Mouse (Mus musculus): ENCODE measurements around the gene Aif1. TPM values are rescaled to one million over a fixed set of nuclear protein-coding genes. Genes with fewer than 3 reads are reported as not detected.

The Aif1 gene
- total and polyA plus RNA-seq, 3 experiments, result 0.42 to 0.45 TPM; not detected in 1

DNA sequence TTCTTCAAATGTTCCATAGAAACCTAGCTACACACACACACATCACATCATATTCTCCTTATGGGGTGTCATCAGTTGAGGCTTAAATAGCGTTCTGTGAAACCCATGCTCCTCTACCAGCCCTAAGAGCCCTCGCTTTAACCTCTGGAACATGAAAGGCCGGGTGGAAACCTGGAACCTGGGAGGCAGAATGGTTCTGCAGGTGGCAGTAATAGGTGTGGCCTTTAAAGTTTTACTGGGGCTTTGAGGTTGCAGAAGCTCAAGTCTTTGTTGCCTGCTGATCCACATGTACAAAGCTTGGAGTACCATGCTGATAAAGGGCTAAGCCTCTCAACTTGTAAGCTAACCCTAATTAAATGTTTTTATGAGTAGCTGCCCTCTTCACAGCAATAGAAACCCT lies 28.5 kb downstream of the Aif1 start:
- Histone ChIP-seq H3K36me3 (ENCODE audit: control insufficient read depth in 1 of 2, insufficient read depth in 2 of 2, low read length in 2 of 2) (peaks cover 7 to 10% of the 10 kb centered on the region in 2 experiments), H3K4me3 (ENCODE audit: control insufficient read depth in 1 of 2, insufficient read depth in 1 of 2, low read depth in 2 of 2, low read length in 2 of 2) (no peak overlapping the region), H3K79me2 (ENCODE audit: control insufficient read depth, insufficient read depth, low read length, poor library complexity) (peaks cover 1% of the 10 kb centered on the region; the same call in 1 of the 2 replicates), H3K9ac (ENCODE audit: control insufficient read depth, low read depth, low read length, poor library complexity, severe bottlenecking) (no peak overlapping the region), H3K9me3 (replicated peaks; ENCODE audit: insufficient read depth, low read length) (no peaks in the 10 kb centered on the region), H3K4me1 (ENCODE audit: control insufficient read depth in 1 of 2, insufficient read depth in 2 of 2, low read length in 2 of 2) (no peaks in the 10 kb centered on the region), H3K27me3 (ENCODE audit: control insufficient read depth in 1 of 2, insufficient read depth in 2 of 2, low read length in 2 of 2) (no peaks in the 10 kb centered on the region), H3K27ac (ENCODE audit: control insufficient read depth, low read depth, low read length) (no peak overlapping the region)
- peak; percentile 48 for DNase-seq (ENCODE audit: low read depth, low spot score)
- peak; percentile 15; the same call in 1 of the 2 replicates for TF ChIP-seq CHD2 (IDR thresholded peaks at IDR 0.05; ENCODE audit: low read length)
- TF ChIP-seq USF1 (IDR thresholded peaks at IDR 0.05; ENCODE audit: low read depth, low read length), result no peak
- TF ChIP-seq POLR2AphosphoS2 (IDR thresholded peaks at IDR 0.05; ENCODE audit: low read length), result 0 out of 2 replicates have a peak, but pooled peaks have one; percentile 84
- no peak for TF ChIP-seq RAD21 (IDR thresholded peaks at IDR 0.05; ENCODE audit: low read depth, low read length)
- TF ChIP-seq CHD1 (IDR thresholded peaks at IDR 0.05; ENCODE audit: low read depth, low read length), result no peak
- no peak for TF ChIP-seq ZMIZ1 (IDR thresholded peaks at IDR 0.05; ENCODE audit: low read depth, low read length)
- TF ChIP-seq POLR2AphosphoS5 (IDR thresholded peaks at IDR 0.05; ENCODE audit: borderline replicate concordance, low read depth, low read length), result 0 out of 2 replicates have a peak, but pooled peaks have one; percentile 37
- 0 out of 2 replicates have a peak, but pooled peaks have one; percentile 20 for TF ChIP-seq MXI1 (IDR thresholded peaks at IDR 0.05; ENCODE audit: low read depth, low read length)

DNA sequence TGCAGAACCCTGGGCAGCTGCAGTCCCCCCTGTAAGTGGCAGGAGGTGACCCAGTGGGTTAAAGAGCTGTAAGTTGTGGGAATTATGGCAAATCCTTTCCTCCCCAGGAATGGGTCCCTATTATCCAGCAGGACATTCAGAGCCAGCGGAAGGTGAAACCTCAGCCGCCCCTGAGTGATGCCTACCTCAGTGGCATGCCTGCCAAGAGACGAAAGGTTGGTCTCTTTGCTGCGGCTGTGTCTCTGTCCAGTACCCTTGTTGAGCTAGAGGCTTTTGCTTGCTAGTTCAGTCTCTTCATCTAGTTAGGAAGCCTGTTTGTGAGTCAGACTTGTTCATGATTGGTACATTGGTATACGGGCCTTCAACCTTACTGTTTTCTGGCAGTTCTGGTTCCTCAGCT lies 29.7 kb downstream of the Aif1 start:
- Histone ChIP-seq H3K4me1 (ENCODE audit: control insufficient read depth in 1 of 2, insufficient read depth in 2 of 2, low read length in 2 of 2) (no peaks in the 10 kb centered on the region), H3K27ac (ENCODE audit: control insufficient read depth, low read depth, low read length) (no peak overlapping the region), H3K4me3 (ENCODE audit: control insufficient read depth in 1 of 2, insufficient read depth in 1 of 2, low read depth in 2 of 2, low read length in 2 of 2) (no peak overlapping the region), H3K36me3 (ENCODE audit: control insufficient read depth in 1 of 2, insufficient read depth in 2 of 2, low read length in 2 of 2) (peaks cover 3 to 17% of the 10 kb centered on the region in 2 experiments; a peak in 3 of 4 replicates), H3K9ac (ENCODE audit: control insufficient read depth, low read depth, low read length, poor library complexity, severe bottlenecking) (no peak overlapping the region), H3K79me2 (ENCODE audit: control insufficient read depth, insufficient read depth, low read length, poor library complexity) (no peaks in the 10 kb centered on the region), H3K27me3 (ENCODE audit: control insufficient read depth in 1 of 2, insufficient read depth in 2 of 2, low read length in 2 of 2) (no peaks in the 10 kb centered on the region), H3K9me3 (replicated peaks; ENCODE audit: insufficient read depth, low read length) (no peaks in the 10 kb centered on the region)
- TF ChIP-seq GABPA (IDR thresholded peaks at IDR 0.05; ENCODE audit: low read depth, low read length) (no peak), TCF12 (IDR thresholded peaks at IDR 0.05; ENCODE audit: low read depth, low read length) (no peak), POLR2AphosphoS5 (IDR thresholded peaks at IDR 0.05; ENCODE audit: borderline replicate concordance, low read depth, low read length) (no peak), RAD21 (IDR thresholded peaks at IDR 0.05; ENCODE audit: low read depth, low read length) (no peak), BHLHE40 (IDR thresholded peaks at IDR 0.05; ENCODE audit: borderline replicate concordance, low read depth, low read length) (no peak), CTCF (IDR thresholded peaks at IDR 0.05 in 2 of 3, conservative IDR thresholded peaks at IDR 0.05 in 1 of 3; ENCODE audit: control insufficient read depth in 1 of 3, insufficient read depth in 1 of 3, low read depth in 2 of 3, low read length in 3 of 3, poor library complexity in 1 of 3, severe bottlenecking in 1 of 3) (no peak), KAT2A (conservative IDR thresholded peaks at IDR 0.05; ENCODE audit: low read depth, low read length) (no peak), ZC3H11A (IDR thresholded peaks at IDR 0.05; ENCODE audit: low read depth, low read length) (no peak), SIN3A (IDR thresholded peaks at IDR 0.05; ENCODE audit: low read length) (no peak), EP300 (IDR thresholded peaks at IDR 0.05; ENCODE audit: low read depth in 1 of 2, low read length in 2 of 2) (no peak), SMC3 (IDR thresholded peaks at IDR 0.05; ENCODE audit: low read depth, low read length) (no peak), ZKSCAN1 (IDR thresholded peaks at IDR 0.05; ENCODE audit: low read depth, low read length) (no peak), POLR2A (IDR thresholded peaks at IDR 0.05; ENCODE audit: control insufficient read depth in 1 of 2, insufficient read depth in 1 of 2, low read depth in 1 of 2, low read length in 2 of 2, poor library complexity in 1 of 2) (no peak), USF2 (IDR thresholded peaks at IDR 0.05; ENCODE audit: borderline replicate concordance in 1 of 2, insufficient read depth in 1 of 2, low read depth in 1 of 2, low read length in 2 of 2) (no peak), ETS1 (IDR thresholded peaks at IDR 0.05; ENCODE audit: low read depth, low read length) (no peak), JUND (IDR thresholded peaks at IDR 0.05; ENCODE audit: low read depth, low read length) (no peak), NELFE (IDR thresholded peaks at IDR 0.05; ENCODE audit: low read depth, low read length) (no peak), ZMIZ1 (IDR thresholded peaks at IDR 0.05; ENCODE audit: low read depth, low read length) (no peak), MYC (IDR thresholded peaks at IDR 0.05; ENCODE audit: low read depth, low read length) (no peak)
- DNase-seq (ENCODE audit: low read depth, low spot score), result peak; percentile 39
